Mouse (Mus musculus) frontal cortex, adult 2 months (tissue): Measurements from ENCODE around the gene Nacc2. TPM values are rescaled to one million over a fixed set of nuclear protein-coding genes. Genes with fewer than 3 reads are reported as not detected.

Source experiments
- DNase-seq, 2 experiments: peaks; one replicate each; pipeline ENCODE4 v3.0.0; 2022; ENCODE audit warnings: low spot score in 1 of 2; ENCODE audit errors: extremely low spot score in 1 of 2
- polyA plus RNA-seq: library from polyadenylated mRNA; depleted of rRNA; stranded (reverse); fragments of >200 nt; gene quantifications from 2 replicates; pipeline ENCODE4 v1.2.3, GENCODE M21; 2012

The Nacc2 gene
- polyA plus RNA-seq, 1 experiment, result 72.8 TPM

DNA sequence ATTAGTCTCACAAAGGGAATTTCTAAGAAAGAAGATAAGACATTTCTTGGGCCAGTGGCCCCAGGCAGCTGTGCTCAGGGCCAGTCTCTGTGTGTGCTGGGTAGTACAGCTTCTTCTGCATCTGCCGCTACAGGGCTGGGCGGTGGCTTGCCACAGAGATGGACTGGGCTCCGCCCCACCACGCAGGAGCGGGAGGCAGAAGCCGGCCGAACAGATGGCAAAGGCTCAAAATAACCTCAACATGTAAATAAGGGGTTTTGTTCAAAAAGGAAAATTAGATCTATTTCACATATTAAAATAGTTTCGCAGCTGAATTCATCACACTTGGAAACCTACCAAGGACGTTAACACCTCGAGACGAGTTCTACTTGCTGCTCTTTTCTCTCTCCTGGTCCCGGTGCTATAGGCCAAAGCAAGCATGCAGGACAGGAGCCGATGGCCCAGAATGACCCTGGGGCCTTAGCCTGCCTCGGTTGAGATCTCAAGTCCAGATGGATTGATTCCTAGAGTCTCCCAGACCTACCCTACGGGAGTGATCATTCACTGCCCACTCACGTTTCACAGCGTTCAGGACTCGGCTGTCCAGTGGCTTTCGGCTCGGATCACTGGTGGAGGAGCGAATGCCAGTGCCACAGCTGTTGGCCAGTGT lies 61.9 kb downstream of the Nacc2 start:
- DNase-seq, result peak; percentile 39 to 72

DNA sequence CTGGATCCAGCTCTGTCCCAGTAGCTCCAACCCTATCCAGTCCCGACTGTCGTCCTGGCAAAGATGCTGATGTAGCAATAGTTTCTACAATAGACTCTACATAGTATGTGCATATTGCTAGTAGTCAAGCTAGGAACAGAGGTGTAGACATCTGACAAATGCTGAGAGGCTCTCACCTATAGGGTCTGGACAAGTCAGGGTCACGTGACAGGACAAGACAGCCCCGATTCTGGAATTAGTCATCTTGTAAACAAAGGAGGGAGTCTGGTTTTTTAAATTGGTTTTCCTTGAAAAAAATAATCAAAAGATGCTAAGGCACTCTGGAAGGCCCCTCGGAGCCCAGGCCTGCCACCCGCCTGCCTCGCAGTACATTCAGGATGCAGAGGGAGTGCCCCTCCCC lies 66.0 kb downstream of the Nacc2 start:
- DNase-seq, result no peak

DNA sequence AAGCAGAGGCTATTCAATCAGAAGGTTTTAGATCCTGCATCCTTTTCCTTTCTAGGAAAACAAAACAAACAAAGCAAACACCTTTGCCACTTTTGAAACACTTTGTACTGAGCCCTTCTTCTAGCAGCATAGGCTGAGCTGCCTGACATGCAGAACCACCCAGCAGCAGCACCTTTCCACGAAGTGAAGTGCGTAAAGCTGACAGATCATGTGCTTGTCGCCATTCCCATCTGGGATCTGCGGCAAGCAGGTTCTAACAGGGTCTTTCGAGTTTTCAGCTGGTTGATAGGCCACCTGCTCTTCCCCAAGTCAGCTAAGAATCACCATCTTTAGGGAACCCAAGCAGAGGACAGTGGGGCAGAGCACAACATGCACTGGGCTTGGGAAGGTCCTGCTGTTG lies 66.8 kb downstream of the Nacc2 start:
- no peak for DNase-seq

GRCm38 (mm10) chr2:26055747-26056102 lies 67.3 kb downstream of the Nacc2 start:
- DNase-seq, result no peak

DNA sequence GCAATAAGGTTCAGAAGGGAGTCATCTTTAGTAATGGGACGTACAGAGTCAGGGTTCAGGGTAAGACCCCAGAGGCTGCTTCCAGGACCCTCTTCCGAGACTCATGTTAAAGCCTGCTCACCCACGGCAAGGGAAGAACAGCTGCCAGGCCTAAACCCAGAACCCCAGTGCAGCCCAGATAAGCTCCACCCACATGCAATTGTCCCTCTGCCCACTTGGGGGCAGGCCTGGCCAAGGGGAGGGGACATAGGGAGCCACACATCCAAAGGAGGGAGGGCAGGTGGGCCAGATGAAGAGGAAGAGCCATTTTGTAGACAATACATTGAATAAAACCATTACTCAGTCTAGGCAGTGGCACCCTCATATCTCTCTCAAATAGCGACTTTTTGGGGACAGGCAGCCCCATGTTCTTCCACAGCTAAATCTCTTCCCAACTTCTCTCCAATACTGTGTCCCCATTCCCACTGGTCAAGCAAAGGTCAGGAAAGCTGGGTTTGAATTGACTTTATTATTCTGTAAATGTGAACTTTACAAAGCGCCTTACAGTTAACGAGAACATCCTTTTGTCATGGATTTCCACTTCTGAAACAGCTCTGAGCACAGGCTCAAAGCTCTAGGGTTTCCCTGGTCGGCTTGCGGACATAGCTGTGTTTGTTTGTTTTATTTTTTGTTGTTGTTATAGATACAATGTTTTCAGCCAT lies 67.8 kb downstream of the Nacc2 start:
- DNase-seq, result peak in 1 of 2 experiments; percentile 71

- no peak for DNase-seq
These were observed 70.2 kb downstream of the Nacc2 start for GRCm38 (mm10) chr2:26052806-26053205.

- no peak for DNase-seq
These were observed 74.2 kb downstream of the Nacc2 start for GRCm38 (mm10) chr2:26048816-26049215.

DNA sequence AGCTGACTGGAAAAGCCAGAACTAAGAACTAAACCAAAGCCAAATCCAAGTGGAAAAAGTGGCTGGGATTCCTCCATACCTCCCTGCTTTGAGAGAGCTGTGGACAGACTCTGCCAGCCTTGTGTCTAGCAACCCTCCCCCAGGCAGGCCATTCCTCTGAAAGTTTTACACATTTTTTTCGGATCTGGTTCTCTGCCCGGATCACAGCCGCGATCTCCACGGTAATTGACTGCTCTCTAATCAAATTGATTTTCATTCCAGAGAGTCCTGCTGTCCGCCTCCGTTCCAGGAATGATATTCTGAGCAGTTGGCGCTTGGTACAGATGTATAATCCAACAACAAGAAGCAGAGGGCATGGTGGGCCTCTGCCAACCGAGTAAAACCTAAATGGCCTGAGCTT lies 78.8 kb downstream of the Nacc2 start:
- no peak for DNase-seq

DNA sequence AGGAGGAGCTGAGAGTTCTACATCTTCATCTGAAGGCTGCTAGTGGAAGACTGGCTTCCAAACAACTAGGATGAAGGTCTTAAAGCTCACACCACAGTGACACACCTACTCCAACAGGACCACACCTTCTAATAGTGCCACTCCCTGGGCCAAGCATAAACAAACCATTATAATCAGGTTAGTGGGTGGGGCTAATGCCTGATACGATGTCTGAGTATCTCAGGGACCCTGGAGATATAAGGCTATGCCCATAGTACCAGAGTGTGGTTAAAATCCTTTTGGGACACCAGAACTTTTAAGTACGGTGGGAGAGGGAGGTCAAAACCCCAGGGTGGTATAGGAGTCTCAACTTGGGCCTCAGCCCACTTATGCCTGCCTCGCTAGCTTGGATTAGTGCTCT lies 80.4 kb downstream of the Nacc2 start:
- DNase-seq, result no peak

DNA sequence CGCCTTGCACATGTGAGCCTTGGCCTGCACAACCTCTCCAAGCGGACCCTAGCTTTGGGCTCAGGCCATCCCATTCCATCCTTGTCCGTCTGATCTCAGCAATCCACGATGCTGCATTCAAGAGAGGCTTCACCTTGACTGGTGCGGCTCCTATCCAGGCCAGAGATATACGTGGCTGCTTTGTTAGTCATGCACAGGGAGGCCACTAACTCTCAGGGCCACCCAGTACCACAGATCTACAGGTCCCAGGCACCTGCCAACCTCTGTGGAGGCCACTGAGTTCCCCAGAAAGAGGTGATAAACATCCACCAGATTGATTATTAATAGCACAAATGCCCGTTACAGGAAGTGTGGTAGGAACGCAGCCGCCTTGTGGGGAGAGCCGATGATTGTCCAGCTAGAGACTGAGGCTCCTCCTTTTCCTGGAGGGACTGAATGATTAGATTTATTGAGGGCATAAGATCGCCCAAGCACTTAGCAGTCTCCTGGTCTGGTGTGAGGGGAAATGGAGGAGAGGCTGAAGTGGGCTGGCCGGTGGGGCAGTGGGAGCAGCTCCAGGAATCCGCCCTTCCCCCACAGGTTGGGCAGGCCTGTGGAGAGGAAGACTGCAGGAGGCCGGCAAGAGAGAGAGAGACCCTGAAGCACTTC lies 81.7 kb downstream of the Nacc2 start:
- no peak for DNase-seq

GRCm38 (mm10) chr2:26039951-26040350 lies 83.1 kb downstream of the Nacc2 start:
- peak in 1 of 2 experiments; percentile 67 for DNase-seq

- DNase-seq, result no peak
These were observed 85.6 kb downstream of the Nacc2 start for GRCm38 (mm10) chr2:26037386-26037785.

- DNase-seq, result no peak
These were observed 88.5 kb downstream of the Nacc2 start for GRCm38 (mm10) chr2:26034344-26035050.

DNA sequence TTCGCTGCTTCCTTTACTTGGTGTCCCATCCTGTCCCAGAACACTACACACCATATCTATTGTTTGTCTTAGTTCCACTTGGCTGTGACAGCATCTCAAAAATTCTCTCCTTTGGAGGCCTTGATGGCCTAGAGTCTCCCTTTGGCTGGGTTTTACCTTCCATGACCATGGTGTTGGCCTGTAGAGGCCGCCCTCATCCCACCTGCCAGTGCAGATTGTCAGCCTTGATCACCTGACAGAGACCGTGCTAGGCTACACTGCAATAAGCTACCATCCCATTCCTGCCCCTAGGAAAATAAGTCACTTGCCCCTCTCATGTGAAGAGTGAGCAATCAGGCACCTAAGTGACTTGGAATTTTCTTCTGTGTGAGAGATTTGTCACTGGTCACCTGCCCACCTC lies 92.7 kb downstream of the Nacc2 start:
- DNase-seq, result no peak

DNA sequence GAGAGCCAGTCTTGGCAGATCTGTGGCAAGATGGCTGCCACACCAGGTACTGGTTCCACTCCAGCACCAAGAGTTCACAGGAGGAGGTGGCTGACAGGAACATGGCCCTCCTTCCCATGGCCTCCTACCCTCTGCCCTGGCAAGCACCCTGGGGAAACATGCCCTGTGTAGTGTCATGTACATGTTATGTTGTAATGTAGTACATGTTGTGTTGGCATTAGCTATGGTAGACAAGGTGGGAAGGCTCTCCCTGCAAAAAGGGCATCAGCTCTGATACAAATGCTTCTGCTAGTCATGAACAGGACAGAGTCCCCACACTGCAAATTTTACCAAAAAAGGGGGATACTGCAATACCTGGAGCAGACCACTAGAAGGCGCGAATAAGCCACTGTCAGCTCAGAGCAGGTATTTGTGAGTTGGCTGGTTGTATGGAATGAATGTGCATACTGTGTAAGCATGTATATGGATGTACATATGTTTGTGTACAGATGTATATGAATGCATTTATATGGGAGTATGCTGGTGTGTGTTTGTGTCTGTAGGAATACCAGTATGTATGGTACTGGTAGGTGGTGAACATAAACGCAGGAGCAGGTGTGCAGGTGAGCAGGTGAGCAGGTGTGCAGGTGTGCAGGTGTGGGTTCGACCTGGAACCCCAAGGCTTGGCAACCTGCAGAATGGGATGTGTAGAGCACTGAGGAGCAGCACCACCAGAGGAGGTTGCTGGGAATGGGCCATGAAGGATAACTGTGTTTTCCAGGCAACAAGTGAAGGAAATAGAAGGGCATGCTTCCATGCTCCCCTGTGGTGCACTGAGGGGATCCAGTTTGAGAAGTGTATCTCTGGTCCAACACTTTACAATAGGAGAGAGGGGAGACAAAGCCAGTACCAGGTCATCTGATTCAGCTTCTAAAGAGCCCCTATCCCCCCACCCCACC lies 98.6 kb downstream of the Nacc2 start:
- DNase-seq, result peak in 1 of 2 experiments; percentile 72

DNA sequence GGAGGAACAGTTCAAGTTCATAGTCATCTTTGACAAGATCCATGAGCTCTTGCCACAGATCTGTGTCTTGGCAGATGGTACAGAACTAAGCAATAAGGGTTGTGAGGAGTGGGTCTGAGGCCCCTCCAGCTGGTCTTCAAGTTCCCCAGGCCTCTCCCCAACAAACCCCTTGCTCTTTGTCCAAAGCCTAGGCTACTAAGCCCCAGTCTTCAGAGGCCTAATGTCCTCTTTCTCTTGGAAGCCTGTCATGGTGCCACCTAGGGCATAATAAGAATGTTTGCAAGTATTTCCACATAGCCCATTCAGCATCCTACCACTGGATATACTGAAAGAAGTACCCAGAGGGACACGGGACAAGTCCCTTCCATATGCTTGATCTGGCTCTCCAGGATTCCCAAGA lies 100.4 kb downstream of the Nacc2 start:
- no peak for DNase-seq

DNA sequence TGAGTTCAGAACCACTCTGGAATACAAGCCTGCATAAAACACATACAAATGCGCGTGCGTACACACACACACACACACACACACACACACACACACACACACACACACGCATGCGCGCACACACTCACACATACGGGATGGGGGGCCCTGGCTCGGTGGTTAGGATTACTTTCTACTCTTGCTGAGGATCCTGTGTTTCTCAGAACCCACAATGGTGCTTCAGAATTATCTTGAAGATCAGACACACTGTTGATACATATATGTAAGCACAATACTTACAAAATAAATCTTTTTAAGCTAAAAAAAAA lies 100.8 kb downstream of the Nacc2 start:
- DNase-seq, result no peak

DNA sequence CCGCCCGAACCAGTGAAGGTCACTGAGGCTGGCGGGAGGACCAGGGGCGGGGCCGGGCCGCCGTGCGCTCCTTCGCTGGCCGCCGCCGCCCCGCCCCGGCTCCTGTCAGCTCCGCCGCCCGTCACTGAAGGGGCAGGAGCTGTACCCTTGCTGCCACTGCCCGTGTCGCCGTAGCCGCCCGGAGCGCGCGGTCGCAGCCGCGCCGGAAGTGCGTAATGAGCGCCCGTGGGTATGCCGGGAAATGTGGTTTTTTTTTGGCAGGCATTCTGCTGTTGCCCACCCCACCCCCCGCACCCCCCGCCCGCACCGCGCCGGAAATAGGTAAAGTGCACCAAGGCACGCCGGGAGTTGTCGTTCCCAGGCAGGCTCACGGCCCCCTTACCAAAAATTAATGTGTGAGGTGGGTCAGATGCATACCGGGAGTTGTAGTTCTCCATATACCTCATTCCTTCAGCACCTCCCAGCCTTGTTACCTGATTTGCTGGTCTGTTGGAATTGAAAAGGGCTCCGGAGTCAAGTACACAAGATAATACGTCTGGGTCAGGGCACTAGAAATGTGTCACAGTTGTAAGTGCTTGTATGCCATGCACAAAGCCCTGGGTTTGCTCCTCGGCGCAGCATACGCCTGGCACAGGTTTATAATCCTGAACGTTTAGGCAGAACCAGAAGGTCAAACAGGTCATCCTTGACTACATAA lies 101.3 kb downstream of the Nacc2 start, which contains the start of gene Ubac1:
Gene Ubac1 (minus strand): TSS at position 187 of the 697 bp plus-strand sequence.
- peak; percentile 86 to 92 for DNase-seq

- DNase-seq, result peak; percentile 12 to 65
These were observed 102.1 kb downstream of the Nacc2 start for GRCm38 (mm10) chr2:26020714-26021560.
